Mouse (Mus musculus) liver, postnatal 0 days (tissue): ENCODE results near the gene Brpf3.

Experiments used
- CTCF ChIP-seq: sonication (generic); IDR thresholded peaks from 2 replicates; pipeline ENCODE4 v1.5.1; 2016; ENCODE audit warnings: antibody characterized with exemption, low read depth
- EP300 ChIP-seq: IDR thresholded peaks from 2 replicates; pipeline ENCODE4 v1.6.1; 2016; ENCODE audit warnings: antibody characterized with exemption, low read depth, mild to moderate bottlenecking

DNA sequence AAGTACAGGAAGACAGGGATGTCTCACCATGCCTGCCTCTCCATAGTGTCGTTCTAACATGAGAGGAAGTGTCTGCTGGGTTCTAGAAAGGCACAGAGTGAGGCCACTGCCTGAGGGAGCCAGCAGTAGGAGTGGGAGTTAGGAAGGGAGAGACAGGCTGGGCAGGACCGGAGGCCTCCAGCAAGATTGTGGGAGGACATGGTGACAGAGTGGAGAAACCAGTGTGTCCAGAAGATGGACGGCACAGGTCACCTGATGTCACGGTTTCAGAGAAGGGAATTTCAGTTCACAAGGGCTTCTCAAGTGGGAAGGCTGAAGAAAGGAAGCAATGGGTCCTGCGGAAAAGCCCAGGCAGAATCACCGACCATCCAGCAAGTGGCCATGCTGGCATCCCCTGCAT lies 63.6 kb downstream of the Brpf3 start:
- no peak for TF ChIP-seq CTCF
- no peak for TF ChIP-seq EP300
